Mouse (Mus musculus) small intestine, adult 2 months (tissue): Measurements from ENCODE around the gene C3ar1.

Experiments
- CTCF ChIP-seq: fragments of 200-500 bp; IDR thresholded peaks from 2 replicates; pipeline ENCODE4 v1.5.1; 2012; ENCODE audit warnings: low read depth, mild to moderate bottlenecking, control low read depth, inconsistent platforms, low read length, moderate library complexity, mixed read lengths; ENCODE audit not compliant: insufficient replicate concordance, insufficient read length; ENCODE audit errors: extremely low read depth
- POLR2A ChIP-seq: fragments of 200-500 bp; IDR thresholded peaks from 2 replicates; pipeline ENCODE4 v1.6.1; 2012; ENCODE audit warnings: low read depth, mild to moderate bottlenecking, control low read depth, inconsistent platforms, low read length, moderate library complexity

- no peak for TF ChIP-seq CTCF
- no peak for TF ChIP-seq POLR2A
These were observed 12.2 kb downstream of the C3ar1 start for GRCm38 (mm10) chr6:122843759-122844158.
